Mouse (Mus musculus) midbrain, embryonic 13.5 days (tissue): Measurements from ENCODE around the gene Ppp5c. TPM values are rescaled to one million over a fixed set of nuclear protein-coding genes. Genes with fewer than 3 reads are reported as not detected.
"Not testable (repeated sequence)": the region's sequence is repeated elsewhere in the genome, so short reads cannot be mapped to it uniquely, and the experiment has no call there.

ENCODE experiments used
- ATAC-seq: fragments of 200-750 bp; cut with Nextera tagmentation; 2 replicates; pipeline ENCODE4 v1.8.0; 2017; ENCODE audit warnings: mild to moderate bottlenecking, moderate TSS enrichment, moderate library complexity
- H3K27ac ChIP-seq: fragments of 300-500 bp; sonication (generic); 2 replicates; pipeline ENCODE4 v1.5.1; 2015; ENCODE audit warnings: inconsistent platforms, mild to moderate bottlenecking, moderate library complexity
- H3K27me3 ChIP-seq: fragments of 300-500 bp; sonication (generic); 2 replicates; pipeline ENCODE4 v1.6.1; 2015; ENCODE audit warnings: mild to moderate bottlenecking, inconsistent platforms
- H3K36me3 ChIP-seq: fragments of 300-500 bp; sonication (generic); 2 replicates; pipeline ENCODE4 v1.6.1; 2015; ENCODE audit warnings: mild to moderate bottlenecking, inconsistent platforms
- H3K4me1 ChIP-seq: fragments of 300-500 bp; sonication (generic); replicated peaks from 2 replicates; pipeline ENCODE4 v1.6.1; 2015; ENCODE audit warnings: inconsistent platforms
- H3K4me2 ChIP-seq: fragments of 300-500 bp; sonication (generic); replicated peaks from 2 replicates; pipeline ENCODE4 v1.6.1; 2015; ENCODE audit warnings: moderate library complexity, mild to moderate bottlenecking, inconsistent platforms
- H3K4me3 ChIP-seq: fragments of 300-500 bp; sonication (generic); replicated peaks from 2 replicates; pipeline ENCODE4 v1.5.1; 2015; ENCODE audit warnings: mild to moderate bottlenecking, inconsistent platforms
- H3K9ac ChIP-seq: fragments of 300-500 bp; sonication (generic); replicated peaks from 2 replicates; pipeline ENCODE4 v1.6.1; 2015; ENCODE audit warnings: mild to moderate bottlenecking, inconsistent platforms
- H3K9me3 ChIP-seq: fragments of 300-500 bp; sonication (generic); 2 replicates; pipeline ENCODE4 v1.6.1; 2016; ENCODE audit warnings: mild to moderate bottlenecking, inconsistent platforms
- WGBS: fragments of 180-500 bp; shearing (Covaris S2); methylation state at CpG from one replicate; pipeline ENCODE4 v1.1.7; 2015; 5-methylcytosine and 5-hydroxymethylcytosine counted together
- polyA plus RNA-seq: library from polyadenylated mRNA; unstranded; fragments of >200 nt; fragmentation: Nextera tagmentation; extraction: Ambion mirVana; gene quantifications from 2 replicates; pipeline ENCODE4 v1.2.1, GENCODE M21; 2015

Gene Ppp5c
- 108 and 110 TPM in 2 replicates for polyA plus RNA-seq

DNA sequence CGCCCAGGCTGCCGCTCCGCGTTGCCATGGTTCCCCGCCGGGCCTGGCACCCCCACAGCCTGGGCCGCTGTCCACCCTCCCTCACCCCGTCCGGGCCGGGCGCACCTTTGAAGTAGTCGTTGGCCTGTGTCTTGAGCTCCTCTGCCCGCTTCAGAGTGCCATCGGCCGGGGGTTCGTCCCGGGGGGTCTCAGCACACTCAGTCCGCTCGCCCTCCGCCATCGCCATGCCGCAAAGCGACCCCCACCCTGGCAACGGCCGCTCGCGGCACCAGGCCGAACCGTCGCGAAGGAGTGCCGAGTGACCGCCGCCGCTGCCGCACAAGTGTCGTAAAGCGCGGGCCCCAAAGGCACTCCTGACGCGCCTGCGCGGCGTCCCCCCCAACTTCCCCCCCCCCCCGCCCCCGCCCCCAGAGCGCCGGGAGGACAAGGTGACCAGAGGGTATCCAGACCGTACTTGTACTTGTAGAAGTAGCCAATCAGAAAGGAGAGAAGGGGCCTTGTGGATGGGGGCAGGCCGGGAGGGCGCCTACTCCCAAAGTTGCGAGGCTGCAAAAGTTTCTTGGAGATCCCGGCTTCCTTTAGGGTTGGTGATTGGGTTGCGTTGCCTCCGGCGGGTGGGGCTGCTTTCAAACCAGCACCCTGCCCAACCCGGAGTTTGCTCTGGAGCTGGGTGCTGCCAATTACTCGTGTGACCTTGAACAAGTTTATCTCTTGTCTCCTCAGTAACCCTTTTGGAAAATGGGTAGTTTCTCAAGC, at the start of gene Ppp5c:
Gene Ppp5c (minus strand): TSS at position 337 of the 756 bp plus-strand sequence.
- ATAC-seq, result peak; percentile 91
- H3K4me1 ChIP-seq, result peaks cover 33% of the 10 kb centered on the region
- no peaks in the 10 kb centered on the region for H3K27me3 ChIP-seq
- H3K4me3 ChIP-seq, result peak within 1 kb of the TSS; percentile 87
- H3K36me3 ChIP-seq, result peaks cover 22% of the 10 kb centered on the region
- peak within 1 kb of the TSS; percentile 79 for H3K9ac ChIP-seq
- H3K27ac ChIP-seq, result peak within 1 kb of the TSS; percentile 59
- under 1% methylated on average over 58 of the region's 58 CpGs for WGBS
- peak within 1 kb of the TSS; percentile 82 for H3K4me2 ChIP-seq
- no peaks in the 10 kb centered on the region for H3K9me3 ChIP-seq

DNA sequence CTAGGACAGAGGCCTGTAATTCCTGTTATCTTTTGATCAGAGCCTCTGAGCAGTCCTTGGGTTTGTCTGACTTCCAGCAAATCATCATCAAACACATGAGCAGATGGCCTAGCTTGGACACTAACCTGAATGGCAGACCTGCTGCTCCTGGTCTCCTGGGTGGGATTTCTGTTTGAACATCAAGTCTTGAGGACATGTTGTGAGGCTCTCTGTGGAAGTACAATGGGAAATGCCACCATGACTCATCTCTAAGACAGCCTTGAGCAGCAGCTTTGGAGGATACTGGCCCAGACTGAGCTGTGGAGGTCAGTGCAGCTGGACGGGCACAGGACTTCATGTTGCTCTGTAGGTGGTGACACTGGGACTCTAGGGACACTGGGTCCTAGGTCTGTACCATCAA, 48.8 kb upstream of the Ppp5c start:
- Histone ChIP-seq H3K9ac (no peak overlapping the region), H3K36me3 (no peaks in the 10 kb centered on the region), H3K4me1 (no peaks in the 10 kb centered on the region), H3K4me3 (no peak overlapping the region), H3K4me2 (no peak overlapping the region), H3K27ac (no peak overlapping the region), H3K27me3 (no peaks in the 10 kb centered on the region), H3K9me3 (0 out of 2 replicates have a peak, but pooled peaks cover 4% of the 10 kb centered on the region)
- ATAC-seq, result no peak
- 93% methylated on average over 1 of the region's 1 CpGs for WGBS

DNA sequence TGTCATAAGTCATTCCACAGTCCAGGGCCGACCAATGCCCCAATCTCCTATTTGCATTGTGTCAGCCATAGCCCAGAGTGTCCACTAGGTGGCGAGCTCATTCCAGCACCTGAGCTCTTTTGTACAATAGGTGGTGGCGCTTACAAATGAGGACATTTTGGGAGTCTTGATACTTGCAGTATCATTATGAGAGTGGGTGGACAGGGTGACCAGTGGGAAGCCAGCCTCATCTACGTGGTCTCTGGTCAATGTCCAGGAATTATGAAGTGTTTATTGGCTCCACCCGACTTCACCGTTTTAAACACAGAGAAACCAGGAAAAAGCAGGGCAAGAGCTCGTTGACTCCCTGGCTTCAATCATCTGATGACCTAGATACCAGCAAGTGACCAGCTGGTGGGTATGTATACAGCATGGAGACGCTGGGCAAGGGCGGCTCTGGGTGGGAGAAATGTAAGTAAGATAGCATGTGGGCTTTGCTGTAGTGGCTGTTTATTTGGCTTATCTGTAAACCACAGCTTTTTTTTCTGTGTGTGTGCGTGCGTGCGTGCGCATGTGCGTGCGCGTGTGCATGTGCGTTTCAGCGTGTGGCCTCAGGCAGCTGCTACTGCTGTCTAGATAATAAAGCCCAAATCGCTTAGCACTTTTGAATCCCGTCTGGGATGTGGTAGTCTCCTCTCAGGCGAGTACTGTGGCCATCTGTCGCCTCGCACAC, 46.3 kb upstream of the Ppp5c start, which contains the start of gene Psg16:
Gene Psg16 (plus strand): TSS at position 137 of the 712 bp plus-strand sequence.
- peak; percentile 87 for ATAC-seq
- Histone ChIP-seq H3K4me1 (no peaks in the 10 kb centered on the region), H3K27me3 (no peaks in the 10 kb centered on the region), H3K27ac (no peak within 1 kb of the TSS), H3K9me3 (0 out of 2 replicates have a peak, but pooled peaks cover 4% of the 10 kb centered on the region), H3K9ac (no peak within 1 kb of the TSS), H3K4me2 (peak within 1 kb of the TSS; percentile 7), H3K36me3 (no peaks in the 10 kb centered on the region), H3K4me3 (no peak within 1 kb of the TSS)
- WGBS, result 70% methylated on average over 23 of the region's 23 CpGs

DNA sequence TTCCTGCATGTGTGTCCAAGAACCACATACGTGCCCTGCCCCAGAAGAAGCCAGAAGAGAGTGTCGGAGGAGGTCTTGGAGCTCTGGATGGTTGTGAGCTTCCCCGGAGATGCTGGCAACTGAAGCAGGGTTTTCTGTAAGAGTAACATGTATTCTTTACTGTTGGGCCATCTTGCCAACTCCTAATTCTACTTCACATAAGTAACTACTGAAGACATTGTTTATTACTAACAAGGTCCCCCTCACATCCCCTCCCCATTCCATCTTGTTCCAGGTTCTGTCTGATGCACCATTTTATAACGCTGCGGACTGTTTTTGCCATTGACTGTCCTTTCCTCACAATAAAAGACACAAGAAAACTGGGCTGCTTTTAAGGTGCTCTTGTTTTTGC, 45.8 kb upstream of the Ppp5c start:
- no peak overlapping the region for H3K27ac ChIP-seq
- H3K4me1 ChIP-seq, result no peaks in the 10 kb centered on the region
- 56% methylated on average over 5 of the region's 5 CpGs for WGBS
- no peaks in the 10 kb centered on the region for H3K27me3 ChIP-seq
- no peaks in the 10 kb centered on the region for H3K36me3 ChIP-seq
- 0 out of 2 replicates have a peak, but pooled peaks cover 4% of the 10 kb centered on the region for H3K9me3 ChIP-seq
- no peak overlapping the region for H3K9ac ChIP-seq
- 0 out of 2 replicates have a peak, but pooled peaks have one; percentile 9 for ATAC-seq
- H3K4me2 ChIP-seq, result no peak overlapping the region
- no peak overlapping the region for H3K4me3 ChIP-seq

DNA sequence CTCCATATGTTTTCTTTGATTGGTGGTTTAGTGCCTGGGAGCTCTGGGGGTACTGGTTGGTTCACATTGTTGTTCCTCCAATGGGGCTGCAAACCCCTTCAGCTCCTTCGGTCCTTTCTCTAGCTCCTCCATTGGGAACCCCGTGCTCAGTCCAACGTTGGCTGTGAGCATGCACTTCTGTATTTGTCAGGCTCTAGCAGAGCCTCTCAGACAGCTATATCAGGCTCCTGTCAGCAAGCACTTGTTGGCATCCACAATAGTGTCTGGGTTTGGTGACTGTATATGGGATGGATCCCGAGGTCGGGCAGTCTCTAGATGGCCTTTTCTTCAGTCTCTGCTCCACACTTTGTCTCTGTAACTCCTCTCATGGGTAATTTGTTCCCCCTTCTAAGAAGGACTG, 39.9 kb upstream of the Ppp5c start:
- H3K9me3 ChIP-seq, H3K4me1 ChIP-seq, H3K4me3 ChIP-seq, H3K36me3 ChIP-seq, H3K9ac ChIP-seq, ATAC-seq, H3K27ac ChIP-seq, H3K4me2 ChIP-seq: not testable (repeated sequence)
- H3K27me3 ChIP-seq, result peaks cover 16% of the 10 kb centered on the region; the same call in 1 of the 2 replicates
- WGBS, result 63% methylated on average over 5 of the region's 5 CpGs

DNA sequence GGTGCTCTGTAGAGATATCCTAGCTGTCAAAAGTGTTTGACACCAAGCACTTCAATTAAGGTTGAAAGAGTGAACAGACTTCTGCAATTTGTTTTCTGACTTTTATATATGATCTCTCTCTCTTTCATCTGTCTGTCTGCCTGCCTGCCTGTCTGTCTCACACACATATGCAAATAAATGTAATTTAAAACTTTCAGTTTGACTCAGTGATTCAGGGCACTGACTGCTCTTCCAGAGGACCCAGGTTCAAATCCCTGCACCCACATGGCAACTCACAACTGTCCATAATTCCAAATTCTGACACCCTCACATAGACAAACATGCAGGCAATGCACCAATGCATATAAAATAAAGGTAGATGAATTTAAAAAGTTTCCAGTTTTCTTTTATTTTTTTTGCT, 39.3 kb upstream of the Ppp5c start:
- Histone ChIP-seq H3K4me1 (peaks cover 11% of the 10 kb centered on the region), H3K27ac (no peak overlapping the region), H3K36me3 (no peaks in the 10 kb centered on the region), H3K4me2 (no peak overlapping the region), H3K4me3 (no peak overlapping the region), H3K9me3 (no peaks in the 10 kb centered on the region), H3K27me3 (peaks cover 17% of the 10 kb centered on the region; the same call in 1 of the 2 replicates), H3K9ac (no peak overlapping the region)
- ATAC-seq, result no peak

DNA sequence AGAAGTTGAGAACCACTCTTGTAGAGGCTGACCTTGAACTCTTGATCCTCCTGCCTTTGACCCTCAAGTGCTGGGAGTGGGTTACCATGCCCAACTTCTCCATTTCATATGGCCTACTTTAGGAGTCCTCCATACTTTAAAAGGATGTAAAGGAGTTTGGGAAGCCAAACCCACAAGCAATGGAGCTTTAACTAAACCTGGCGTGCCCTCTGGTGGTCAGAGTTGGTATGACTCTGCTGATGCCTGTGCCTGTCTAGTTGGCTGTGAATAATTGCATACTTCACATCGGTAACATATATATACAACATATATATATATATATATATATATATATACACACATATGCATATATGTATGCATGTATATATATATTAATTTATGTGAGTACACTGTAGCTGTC, 38.7 kb upstream of the Ppp5c start:
- H3K4me1 ChIP-seq, result peaks cover 12% of the 10 kb centered on the region
- H3K9ac ChIP-seq, result no peak overlapping the region
- WGBS, result 20% methylated on average over 2 of the region's 2 CpGs
- ATAC-seq, result no peak
- H3K4me3 ChIP-seq, result no peak overlapping the region
- H3K36me3 ChIP-seq, result no peaks in the 10 kb centered on the region
- H3K4me2 ChIP-seq, result no peak overlapping the region
- no peak overlapping the region for H3K27ac ChIP-seq
- peaks cover 22% of the 10 kb centered on the region for H3K27me3 ChIP-seq
- H3K9me3 ChIP-seq, result no peaks in the 10 kb centered on the region

DNA sequence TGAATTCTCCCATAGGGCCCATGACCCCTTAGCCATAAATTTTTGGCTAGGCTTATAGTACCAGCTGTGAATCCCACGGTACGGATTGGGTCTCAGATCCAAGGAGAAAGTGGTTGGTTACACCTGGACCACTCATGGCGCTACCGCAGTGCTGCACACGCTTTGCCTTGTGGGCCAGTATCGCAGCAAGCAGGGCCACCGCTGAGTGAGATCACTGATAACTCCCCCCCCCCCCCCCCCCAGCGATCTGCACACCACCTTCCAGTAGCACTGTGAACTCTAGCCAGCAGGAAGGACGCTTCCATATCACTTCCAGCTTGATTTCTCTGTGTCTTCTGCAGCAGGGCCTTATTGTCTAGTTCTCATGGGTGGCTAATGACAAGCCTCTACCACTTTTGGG, 37.9 kb upstream of the Ppp5c start:
- 80% methylated on average over 9 of the region's 9 CpGs for WGBS
- H3K27me3 ChIP-seq, result peaks cover 30% of the 10 kb centered on the region
- peaks cover 19% of the 10 kb centered on the region for H3K4me1 ChIP-seq
- H3K4me2 ChIP-seq, result no peak overlapping the region
- H3K36me3 ChIP-seq, result no peaks in the 10 kb centered on the region
- H3K4me3 ChIP-seq, result no peak overlapping the region
- no peaks in the 10 kb centered on the region for H3K9me3 ChIP-seq
- ATAC-seq, result no peak
- H3K27ac ChIP-seq, result no peak overlapping the region
- no peak overlapping the region for H3K9ac ChIP-seq

DNA sequence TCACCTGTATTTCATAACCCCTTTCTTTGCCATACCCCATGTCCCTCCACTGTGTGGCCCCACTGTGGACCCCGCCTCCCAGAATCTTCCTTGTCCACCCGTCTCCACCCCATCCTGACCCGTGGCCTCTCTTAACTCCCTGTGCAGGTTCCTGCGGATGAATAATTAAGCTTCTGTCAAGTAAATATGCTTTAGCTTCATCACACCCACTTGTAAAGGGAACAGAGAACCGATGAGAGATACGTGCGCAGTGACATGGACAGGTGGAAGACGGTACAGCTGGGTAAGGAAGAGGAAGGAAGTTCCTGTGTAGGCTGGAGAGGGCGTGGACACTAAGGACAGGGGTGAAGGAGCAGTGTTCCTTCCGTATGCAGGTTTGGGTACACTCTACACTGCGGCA, 35.1 kb upstream of the Ppp5c start:
- Histone ChIP-seq H3K36me3 (no peaks in the 10 kb centered on the region), H3K4me1 (peaks cover 47% of the 10 kb centered on the region), H3K4me3 (peak overlapping the region; percentile 38), H3K4me2 (peak overlapping the region; percentile 67), H3K9ac (peak overlapping the region; percentile 34; the same call in 1 of the 2 replicates), H3K27me3 (peaks cover 31% of the 10 kb centered on the region), H3K9me3 (no peaks in the 10 kb centered on the region), H3K27ac (no peak overlapping the region)
- ATAC-seq, result no peak; the same call in none of the 2 replicates
- 24% methylated on average over 11 of the region's 11 CpGs for WGBS

DNA sequence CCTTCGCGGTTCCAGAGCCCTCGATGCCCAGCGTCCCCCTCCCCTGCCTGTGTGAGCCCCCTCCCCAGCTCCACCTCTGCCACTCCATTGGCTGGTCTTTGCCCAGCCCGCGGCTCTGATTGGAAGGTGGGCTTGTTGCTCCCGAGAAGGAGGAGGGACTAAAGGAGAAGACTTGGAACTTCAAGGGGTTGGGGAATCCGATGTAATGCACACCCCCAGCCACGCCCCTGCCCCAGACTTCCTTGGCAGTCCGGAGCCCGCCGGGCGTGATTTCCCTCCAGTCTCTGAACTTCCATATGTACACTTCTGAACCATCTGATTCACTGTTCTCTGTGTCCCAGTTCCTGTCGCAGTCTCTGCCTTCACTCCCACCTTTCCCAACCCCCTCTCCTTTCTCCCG, 34.7 kb upstream of the Ppp5c start, which contains the start of gene Hif3a:
Gene Hif3a (minus strand): TSS at position 39 of the 400 bp plus-strand sequence.
- under 1% methylated on average over 15 of the region's 15 CpGs for WGBS
- peak within 1 kb of the TSS; percentile 38 for H3K4me3 ChIP-seq

DNA sequence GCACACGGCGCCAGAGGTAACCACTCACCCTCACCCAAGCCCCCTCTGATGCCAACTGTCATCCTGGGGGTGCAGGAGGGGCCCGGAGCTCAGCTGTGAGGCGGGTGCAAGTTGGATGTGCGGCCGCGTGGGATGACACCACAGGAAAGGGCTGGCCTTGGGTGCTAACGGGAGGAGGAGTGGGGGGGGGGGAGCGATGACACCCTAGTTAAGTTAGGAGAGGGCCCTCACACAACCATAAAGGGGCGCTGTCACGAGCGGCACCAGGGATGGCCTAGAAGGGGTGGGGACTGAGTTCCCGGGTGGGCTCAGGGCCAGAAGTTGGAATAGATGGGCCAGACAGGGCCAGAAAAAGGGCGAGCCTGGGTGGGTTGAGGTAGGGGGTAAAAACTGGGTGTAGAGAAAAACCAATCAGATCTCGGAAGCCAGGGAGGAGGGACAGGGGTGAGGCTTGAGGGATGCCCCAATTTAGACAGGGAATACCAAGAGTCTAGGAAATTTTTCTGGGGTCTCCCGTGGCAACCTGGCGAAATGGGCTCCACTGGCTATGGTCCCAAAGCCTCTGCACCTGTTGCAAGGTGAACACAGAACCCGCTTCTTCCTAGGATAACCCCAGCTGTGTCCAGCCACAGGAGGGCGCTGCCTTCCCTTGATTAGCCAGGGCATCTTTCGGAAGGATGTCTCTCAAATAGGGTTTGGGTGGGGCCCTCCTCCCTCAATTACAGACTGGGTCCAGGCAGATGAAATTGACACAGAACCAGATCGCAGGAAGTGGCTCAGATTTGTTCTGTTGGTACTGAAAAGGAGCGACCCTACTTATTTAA, 33.3 kb upstream of the Ppp5c start:
- peak overlapping the region; percentile 67 for H3K4me2 ChIP-seq
- H3K9me3 ChIP-seq, result no peaks in the 10 kb centered on the region
- no peak overlapping the region for H3K27ac ChIP-seq
- no peaks in the 10 kb centered on the region for H3K36me3 ChIP-seq
- peaks cover 37% of the 10 kb centered on the region for H3K27me3 ChIP-seq
- no peak overlapping the region for H3K4me3 ChIP-seq
- 70% methylated on average over 22 of the region's 22 CpGs for WGBS
- H3K4me1 ChIP-seq, result peaks cover 58% of the 10 kb centered on the region
- no peak overlapping the region for H3K9ac ChIP-seq
- ATAC-seq, result no peak

More for the DNA sequence above, 34.7 kb upstream of the Ppp5c start, which contains the start of gene Hif3a:
- Histone ChIP-seq H3K27me3 (peaks cover 31% of the 10 kb centered on the region), H3K9ac (peak within 1 kb of the TSS; percentile 34), H3K36me3 (no peaks in the 10 kb centered on the region), H3K4me1 (peaks cover 50% of the 10 kb centered on the region), H3K4me2 (peak within 1 kb of the TSS; percentile 67), H3K9me3 (no peaks in the 10 kb centered on the region), H3K27ac (no peak within 1 kb of the TSS)
- peak; percentile 82 for ATAC-seq
